Mouse (Mus musculus): ENCODE results near the gene Angptl8. TPM values are rescaled to one million over a fixed set of nuclear protein-coding genes. Genes with fewer than 3 reads are reported as not detected.
"Not testable (repeated sequence)": the region's sequence is repeated elsewhere in the genome, so short reads cannot be mapped to it uniquely, and the experiment has no call there.

Gene Angptl8
- total RNA-seq (2021): under 1 TPM in 1 of 2 experiments, not detected in 1; 0.26 TPM
- long read RNA-seq, experiment 1: 0 reads
- long read RNA-seq, experiment 2: 0 reads

DNA sequence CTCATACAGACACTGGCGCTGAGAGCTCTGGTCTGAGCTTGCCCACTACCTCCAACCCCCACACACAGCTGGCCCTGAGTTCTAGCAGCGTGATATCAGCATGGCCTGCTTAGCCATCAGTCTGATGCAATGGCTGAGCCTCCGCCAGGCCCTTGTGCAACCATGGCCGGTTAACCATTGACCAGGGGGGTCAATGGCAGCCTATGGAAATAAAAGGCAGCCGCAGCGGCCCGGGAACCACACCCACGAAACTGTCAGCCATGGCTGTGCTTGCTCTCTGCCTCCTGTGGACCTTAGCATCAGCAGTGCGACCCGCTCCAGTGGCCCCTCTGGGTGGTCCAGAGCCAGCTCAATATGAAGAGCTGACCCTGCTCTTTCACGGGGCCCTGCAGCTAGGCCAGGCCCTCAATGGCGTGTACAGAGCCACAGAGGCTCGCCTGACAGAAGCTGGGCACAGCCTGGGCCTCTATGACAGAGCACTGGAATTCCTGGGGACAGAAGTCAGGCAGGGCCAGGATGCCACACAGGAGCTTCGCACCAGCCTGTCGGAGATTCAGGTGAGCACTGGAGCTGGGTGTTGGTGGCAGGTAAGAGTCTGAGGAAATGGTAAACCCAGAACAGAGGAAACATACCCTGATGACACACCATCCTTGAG lies at the start of gene Angptl8:
TSS of gene Angptl8 (plus strand) at position 253 of the 655 bp plus-strand sequence.
- peak; percentile 30 for DNase-seq (ENCODE audit: low spot score)

DNA sequence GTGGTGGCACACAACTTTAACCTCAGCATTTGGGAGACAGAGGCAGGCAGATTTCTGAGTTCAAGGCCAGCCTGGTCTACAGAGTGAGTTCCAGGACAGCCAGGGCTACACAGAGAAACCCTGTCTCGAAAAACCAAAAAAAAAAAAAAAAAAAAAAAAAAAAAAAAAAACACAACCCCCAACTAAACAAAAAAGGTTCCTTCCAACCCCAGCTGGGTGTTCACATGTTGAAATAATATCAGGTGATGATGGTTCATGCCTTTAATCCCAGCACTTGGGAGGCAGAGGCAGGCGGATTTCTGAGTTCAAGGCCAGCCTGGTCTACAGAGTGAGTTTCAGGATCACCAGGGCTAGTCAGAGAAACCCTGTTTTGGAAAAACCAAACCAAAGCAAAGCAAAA lies 49.0 kb upstream of the Angptl8 start:
- DNase-seq (ENCODE audit: low spot score): not testable (repeated sequence)

DNA sequence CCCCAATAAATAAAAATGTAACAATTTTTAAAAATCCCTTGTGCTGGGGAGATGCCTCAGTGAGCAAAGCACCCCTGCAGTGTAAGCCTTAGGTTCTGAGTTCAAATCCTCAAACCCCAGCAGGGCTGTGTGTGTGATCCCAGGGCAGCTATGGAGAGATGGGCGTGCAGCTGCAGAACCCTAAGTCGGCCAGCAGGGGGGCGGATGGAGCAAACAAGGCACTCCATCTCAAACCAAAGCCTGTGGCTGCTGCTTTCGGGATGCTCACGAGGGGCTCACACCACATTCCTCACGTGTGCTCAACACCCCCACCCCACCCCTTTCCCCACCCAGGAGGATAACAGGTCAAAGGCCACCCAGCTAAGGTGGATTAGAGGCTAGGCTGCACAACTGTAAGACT lies 48.4 kb upstream of the Angptl8 start:
- peak; percentile 69 for DNase-seq (ENCODE audit: low spot score)

DNA sequence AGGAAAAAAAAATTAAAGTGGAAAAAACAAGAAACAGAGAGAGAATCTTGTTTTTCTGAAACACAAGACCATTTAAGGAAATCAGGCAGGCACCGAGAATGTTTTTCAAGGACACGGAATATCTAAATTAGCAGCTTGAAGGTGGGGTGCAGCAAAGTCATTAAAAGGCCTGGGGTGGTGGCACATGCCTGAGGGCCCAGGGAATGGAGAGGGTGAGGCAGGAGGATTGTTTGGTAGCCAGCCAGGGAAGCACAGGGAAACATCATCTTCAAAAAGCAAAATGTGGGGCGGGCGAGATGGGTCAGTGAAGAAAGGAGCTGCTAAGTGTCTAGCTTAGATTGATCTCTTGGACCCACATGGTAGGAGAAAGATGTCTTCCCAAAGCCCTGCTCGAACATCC lies 47.7 kb upstream of the Angptl8 start:
- no peak for DNase-seq (ENCODE audit: low spot score)

DNA sequence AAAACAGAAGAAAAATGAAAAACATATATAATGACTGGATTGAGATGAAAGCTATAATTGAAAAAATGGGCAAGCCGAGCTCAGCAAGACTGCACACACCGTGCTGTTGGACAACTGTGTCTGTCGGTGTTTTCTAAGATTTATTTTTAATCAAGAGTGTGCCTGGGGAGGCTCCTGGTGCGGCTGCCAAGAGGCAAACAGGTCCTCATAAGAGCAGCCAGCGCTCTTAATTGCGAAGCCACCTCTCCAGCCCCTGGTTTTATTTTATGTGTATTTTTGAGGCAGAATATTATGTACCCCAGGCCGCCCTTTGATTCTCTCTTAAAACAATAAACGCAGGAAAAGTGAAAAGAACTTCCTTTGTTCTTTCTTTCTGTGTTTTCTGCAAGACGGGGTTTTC lies 47.1 kb upstream of the Angptl8 start:
- no peak for DNase-seq (ENCODE audit: low spot score)

DNA sequence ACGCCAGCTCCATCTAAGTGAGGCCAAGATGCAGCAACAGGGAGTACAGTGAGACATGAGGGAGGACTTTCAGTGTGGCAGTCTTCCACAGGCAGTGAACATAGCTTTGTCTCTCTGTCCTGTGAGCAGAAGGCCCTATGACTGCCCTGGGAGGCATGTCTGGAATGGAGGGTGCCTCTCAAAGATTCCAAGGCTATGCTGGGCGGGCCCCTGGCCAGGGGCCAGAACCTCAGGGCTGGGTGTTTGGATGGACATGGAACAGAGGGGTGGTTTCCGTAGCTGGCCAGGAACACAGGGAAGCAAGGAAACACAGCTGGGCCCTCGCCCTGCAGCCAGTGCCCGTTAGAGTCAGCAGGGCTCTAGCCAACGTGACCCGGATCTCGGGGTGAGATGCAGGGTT lies 43.4 kb upstream of the Angptl8 start:
- peak; percentile 40 for DNase-seq (ENCODE audit: low spot score)

DNA sequence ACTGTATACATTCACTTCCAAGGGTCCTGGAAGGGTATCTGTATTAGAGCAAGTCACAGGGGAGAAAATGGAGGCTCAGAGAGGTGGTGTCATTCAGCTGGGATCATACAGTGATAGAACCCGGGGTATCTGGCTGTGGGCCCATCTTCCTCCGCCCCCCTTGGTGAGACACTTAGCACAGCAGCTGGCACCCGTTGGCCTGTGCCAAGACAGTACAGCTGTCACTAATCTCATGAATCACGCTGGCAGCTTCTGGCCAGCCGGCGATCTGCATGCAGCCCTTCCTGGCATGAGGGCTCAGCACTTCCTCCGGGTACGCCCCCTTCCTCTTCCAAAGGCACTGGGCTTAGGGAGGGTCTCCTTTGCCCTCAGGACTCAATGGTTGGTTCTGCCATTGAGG lies 42.7 kb upstream of the Angptl8 start:
- DNase-seq (ENCODE audit: low spot score): peak; percentile 69

DNA sequence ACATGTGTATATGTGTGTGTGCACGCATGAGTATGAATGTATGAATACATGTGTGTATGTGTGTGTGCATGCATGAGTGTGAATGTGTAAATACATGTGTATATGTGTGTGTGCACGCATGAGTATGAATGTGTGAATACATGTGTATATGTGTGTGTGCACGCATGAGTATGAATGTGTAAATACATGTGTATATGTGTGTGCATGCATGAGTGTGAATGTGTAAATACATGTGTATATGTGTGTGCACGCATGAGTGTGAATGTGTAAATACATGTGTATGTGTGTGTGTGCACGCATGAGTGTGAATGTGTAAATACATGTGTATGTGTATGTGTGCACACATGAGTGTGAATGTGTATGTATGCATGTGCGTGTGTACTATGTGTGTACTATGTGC lies 41.8 kb upstream of the Angptl8 start:
- not testable (repeated sequence) for DNase-seq (ENCODE audit: low spot score)

DNA sequence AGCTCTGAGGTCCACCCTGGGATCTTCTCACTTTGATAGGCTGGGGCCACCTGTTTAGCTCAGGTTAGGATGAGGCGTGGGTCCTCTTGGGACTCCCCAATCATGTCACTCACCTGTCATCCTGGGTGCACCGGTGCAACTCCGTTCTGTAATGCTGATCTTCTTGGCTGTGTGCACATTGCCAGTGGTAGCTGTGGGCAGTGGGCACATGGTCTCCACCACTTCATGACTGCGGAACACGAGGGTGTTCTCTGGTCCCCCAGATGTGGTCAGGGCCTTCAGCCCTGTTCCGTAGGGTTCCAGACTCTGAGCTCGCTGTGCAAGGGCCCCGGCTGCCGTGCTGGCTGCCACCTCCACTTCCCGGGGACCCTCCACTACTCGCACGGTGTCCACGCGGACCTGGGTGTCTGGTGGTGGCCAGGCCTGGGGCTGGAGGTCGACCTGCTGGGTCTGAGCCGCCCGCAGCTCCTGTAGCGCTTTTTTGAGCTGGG lies 40.9 kb upstream of the Angptl8 start:
- DNase-seq (ENCODE audit: low spot score): no peak

DNA sequence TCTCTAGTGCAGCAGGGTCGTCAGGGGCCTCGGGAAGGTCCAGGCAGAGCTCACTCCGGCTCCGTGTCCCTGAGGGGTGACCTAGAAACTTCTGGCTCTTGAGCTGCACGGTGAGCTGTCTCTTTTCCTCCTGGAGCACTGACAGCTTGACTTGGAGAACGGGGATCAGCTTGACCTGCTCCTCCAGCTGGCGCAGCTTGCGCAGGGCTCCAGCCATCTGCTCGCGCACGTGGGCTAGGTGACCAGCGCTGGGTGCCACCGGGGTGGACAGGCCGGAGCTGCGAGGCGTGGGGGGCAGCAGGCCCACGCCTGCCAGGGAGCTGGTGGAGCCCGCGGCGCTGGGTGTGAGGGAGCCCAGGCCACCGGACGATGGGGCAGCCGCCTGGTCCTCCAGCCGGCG lies 40.4 kb upstream of the Angptl8 start:
- no peak for DNase-seq (ENCODE audit: low spot score)

DNA sequence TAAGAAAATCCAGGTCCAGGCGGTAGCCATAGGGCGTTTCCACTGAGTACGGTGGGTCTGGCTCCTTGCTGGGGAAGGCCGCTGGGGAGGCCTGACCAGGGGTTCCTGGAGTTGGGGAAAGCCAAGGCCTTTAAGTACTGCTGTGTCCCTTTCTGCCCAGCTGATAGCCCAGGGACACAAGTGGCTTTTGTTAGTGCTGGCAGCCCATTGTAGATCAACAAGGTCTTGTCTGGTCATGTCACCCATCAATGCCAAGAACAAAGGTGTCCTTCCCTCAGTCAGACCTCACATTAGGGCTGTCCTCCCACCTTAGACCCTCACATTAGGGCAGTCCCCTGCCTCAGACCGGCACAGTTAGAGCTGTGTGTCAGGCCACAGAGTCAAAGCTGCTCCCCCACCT lies 39.7 kb upstream of the Angptl8 start:
- DNase-seq (ENCODE audit: low spot score): no peak

DNA sequence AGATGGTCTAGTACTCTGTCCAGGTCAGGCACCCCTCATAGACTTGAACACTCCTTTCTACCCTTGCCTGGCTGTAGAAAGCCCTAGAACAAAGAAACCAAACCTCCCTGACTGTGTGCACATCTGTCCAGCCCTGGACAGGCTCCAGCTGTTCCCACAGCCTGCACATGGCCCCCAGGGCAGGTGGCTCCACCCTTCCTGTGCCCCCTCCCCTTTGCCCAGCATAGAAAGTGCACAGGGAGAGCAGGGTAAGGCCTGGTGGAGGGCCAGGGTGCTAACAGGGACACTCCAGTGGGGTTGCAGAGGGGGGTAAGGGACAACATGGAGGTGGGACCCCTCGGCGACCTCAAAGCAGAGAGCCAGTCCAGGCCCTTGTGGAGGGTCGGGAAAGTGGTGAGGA lies 39.1 kb upstream of the Angptl8 start:
- no peak for DNase-seq (ENCODE audit: low spot score)

DNA sequence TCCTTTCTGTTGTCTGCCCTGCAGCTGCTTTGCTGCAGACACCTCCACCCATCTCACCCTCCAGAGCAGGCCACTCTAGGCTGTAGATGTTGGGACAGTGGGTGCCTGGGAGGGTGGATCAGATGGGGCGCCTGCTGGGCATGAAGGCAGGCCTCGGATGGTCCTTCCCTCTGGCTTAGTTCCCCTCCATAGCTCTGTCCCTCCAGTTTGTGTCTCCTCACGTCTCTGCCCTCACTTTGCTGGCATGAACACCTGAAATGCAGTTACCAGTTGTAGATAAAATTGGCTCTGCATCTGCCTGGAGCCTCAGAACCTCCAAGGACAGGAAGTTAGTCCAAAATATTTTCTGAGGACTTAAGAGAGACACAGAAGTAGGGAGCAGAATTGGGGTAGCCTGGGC lies 38.4 kb upstream of the Angptl8 start:
- no peak for DNase-seq (ENCODE audit: low spot score)

DNA sequence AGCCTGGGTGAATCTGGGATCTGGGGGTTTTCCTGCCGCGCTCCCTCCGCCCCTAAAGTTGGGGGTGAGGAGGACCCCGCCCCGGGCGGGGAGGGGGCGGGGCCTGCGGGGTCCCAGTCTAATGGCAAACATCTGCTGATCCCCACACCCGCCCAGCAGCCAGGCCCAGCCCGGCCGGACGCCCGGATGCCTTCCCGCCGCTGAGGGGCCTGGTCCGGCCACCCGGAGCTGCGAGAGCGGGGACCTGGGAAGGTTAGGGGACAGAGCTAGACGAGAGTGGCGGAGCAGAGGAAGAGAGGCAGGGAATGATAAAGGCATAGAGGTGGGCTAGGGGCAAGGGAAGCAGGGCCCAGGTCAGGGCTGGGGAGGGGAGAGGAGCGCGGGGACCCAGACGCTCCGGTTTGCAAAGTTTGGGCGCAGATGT lies 37.4 kb upstream of the Angptl8 start:
- DNase-seq (ENCODE audit: low spot score): peak; percentile 66

DNA sequence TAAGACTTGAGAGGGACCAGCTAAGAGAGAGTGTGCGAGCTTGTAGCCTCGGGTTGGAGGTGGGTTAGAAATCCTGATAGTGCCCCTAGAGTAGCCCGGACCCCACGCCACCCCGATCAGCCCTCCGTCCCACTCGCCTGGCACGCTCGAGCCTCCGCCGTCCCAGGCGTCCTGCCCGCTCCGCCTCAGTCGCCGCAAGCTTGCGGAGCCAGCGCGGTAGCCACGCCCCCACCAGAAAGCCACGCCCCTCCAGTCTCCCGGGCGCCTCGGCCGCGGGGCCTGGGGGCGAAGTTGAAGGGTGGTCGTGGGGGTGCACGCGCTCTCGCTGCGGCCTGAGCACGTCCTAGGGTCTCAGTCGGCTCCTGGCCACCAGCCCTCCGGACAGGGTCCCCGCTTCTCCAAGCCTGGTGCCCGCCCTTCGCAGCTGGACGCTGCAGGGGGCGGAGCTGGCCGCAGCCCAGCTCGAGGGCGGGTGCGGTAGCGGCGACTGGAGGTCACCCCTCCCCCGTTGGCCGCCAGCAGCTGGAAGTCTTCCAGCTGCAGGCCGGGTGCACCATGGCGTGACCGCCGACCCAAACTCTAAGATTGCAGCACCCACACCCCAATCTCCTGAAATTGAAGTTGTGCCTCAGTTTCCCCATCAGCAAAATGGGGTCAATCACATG lies 36.8 kb upstream of the Angptl8 start, which contains the start of gene Kank2:
TSS of gene Kank2 (minus strand) at position 400 of the 665 bp plus-strand sequence.
- peak; percentile 91 for DNase-seq (ENCODE audit: low spot score)

DNA sequence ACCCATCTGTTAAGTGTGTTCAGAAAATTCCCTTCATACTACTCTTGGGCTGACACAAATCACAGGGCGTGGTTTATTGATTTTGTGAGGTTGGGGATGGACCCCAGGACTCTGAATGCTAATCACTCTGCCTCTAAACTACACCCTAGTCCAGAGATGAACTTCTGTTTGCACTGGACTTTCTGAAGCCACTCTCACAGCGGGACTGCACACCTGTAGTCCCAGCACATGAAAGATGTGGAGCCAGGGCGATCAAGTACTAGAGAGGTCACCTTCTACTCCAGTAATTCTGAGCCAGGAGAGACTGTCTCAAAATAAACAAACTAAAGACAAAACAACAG lies 36.3 kb upstream of the Angptl8 start:
- DNase-seq (ENCODE audit: low spot score): no peak

DNA sequence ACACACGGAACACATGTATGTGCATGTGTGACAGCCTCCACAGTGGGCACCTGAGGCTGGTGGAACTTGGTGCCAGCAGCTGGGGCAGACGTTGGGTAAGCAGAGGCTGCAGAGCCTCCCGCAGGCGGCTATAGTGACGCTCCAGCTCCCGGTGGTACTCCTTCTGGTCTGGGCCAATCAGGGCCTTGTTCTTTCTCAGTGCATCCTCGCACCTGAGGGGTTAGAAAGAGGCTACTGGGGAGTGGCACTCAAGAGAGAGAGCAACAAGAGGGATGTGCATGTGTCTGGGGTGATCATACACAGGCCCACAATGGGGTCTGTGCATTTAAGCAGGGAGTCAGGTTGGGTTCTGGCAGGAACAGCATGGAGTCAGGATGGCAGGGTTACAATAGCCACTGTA lies 34.2 kb upstream of the Angptl8 start:
- DNase-seq (ENCODE audit: low spot score): no peak

DNA sequence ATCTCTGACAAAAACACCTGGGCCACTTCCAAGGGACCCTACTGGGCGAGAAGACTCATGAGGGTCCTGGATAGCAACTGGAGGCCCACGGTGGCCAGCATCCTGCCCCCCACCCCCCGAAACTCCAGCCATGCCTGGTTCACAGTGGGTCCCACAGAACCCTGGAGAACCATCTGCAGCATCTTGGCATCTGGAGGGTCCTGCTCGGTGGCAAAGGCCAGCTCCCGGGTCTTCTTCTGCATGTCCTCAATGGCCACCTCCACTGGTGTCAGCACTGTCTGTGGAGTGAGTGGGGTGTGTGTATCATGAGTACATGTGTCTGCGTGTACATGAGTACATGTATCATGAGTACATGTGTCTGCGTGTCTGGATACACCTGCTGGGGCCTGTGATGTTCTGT lies 33.7 kb upstream of the Angptl8 start:
- DNase-seq (ENCODE audit: low spot score): no peak

DNA sequence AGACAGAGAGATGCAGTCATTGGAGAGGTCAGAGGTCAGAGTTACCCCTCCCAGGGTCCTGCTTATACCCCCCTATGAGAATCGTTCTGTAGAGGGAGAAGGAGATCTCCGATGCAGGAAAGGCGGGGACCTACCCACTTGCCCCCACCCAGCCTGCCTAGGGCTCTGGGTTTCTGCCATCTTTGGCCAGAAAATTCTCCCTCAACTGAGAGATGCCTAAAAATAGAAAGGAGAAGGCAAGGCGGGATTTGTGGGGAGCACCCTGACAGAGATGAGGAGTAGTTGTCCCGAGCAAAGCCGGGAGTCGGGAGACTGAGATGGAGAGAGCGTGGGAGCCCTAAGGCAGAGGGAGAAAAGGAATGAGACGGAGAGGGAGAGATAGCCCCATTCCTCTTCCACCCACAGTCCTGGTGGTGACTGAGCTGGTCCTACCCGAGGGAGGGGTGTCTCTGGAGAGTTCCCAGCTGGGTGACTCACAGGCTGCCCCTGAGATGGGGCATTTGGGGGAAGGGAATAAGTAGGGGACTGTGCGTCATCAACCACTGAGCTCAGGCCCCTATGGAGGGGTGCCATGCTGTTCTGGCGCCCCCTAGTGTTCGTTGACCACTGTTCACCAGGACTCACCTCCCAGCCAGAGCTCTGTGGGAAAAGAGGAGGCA lies 31.2 kb upstream of the Angptl8 start:
- peak; percentile 90 for DNase-seq (ENCODE audit: low spot score)

DNA sequence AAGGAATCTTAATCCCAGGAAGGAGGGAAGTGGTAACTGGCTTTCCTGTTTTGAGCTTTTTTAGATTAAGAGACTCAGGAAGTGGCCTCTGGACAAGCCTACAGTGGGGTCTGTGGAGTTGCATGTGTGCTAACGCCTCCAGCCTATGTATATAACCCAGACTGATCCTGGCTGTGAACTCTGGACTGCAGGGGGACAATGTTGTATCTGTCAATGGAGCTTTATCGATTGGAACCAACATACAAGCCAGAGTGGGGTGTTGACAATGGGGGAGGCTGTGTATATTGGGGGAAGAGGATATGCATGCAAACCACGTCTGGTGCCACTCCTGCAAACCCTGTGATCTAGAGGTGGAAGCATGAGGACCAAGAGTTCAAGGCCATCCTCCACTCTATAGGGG lies 28.9 kb upstream of the Angptl8 start:
- no peak for DNase-seq (ENCODE audit: low spot score)

DNA sequence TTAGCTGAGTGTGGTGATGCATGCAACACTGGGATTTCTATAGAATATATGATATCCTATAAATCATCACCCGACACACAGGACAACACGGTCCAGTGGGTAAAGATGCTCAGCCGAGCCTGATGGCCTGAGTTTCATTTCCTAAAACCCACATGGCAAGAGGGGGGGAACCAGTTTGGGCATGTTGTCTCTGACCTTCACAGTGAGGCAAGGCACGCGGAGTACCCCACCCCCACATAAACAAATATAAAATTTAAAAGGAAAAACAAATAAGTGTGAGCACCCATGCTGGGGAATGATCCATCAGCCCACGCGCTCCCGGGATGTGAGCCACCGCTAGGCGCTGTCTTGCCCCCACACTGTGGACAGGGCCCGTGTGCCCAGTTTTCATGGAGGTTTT lies 28.3 kb upstream of the Angptl8 start:
- no peak for DNase-seq (ENCODE audit: low spot score)

DNA sequence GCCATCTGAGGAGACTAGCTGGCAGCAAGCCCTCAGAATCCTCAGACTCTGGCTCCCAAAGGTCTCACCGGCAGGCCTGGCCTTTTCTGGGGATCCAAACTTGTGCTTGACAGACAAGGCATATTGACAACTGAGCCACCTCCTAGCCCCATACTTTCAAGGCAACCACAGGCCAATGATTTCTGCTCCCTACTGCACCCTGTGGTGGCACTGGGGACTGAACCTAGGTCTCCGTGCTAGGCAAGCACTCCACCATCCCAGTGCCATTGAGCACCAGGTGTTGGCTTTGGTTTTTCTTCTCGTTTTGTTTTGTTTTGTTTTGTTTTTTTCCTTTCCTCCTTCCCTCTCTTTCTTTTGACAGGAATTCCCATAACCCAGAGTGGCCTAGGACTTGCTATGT lies 26.7 kb upstream of the Angptl8 start:
- no peak for DNase-seq (ENCODE audit: low spot score)

DNA sequence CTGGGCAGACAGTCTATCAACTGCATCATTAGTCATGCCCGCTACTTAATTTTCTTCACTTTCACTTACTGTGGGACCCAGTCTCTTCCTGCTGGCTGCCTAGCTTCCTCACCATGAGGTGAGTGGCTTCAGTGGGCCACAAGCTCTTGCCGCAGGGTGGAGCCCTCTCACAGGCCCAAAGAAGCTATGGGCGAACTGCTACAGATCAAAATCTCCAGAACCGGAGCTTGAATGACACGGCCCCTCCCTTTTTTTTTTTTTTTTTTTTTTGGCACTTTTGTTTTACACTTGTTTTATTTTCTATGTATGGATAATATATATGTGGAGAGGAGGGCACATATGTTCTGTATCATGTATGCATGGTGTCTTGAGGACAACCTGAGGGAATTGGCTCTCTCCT lies 24.1 kb upstream of the Angptl8 start:
- DNase-seq (ENCODE audit: low spot score): no peak
